Mouse (Mus musculus): Measurements from ENCODE around the gene Ten1. TPM values are rescaled to one million over a fixed set of nuclear protein-coding genes. Genes with fewer than 3 reads are reported as not detected.

Gene Ten1
- polyA plus RNA-seq, 1 experiment from 2014 or later: 91.7 TPM

DNA sequence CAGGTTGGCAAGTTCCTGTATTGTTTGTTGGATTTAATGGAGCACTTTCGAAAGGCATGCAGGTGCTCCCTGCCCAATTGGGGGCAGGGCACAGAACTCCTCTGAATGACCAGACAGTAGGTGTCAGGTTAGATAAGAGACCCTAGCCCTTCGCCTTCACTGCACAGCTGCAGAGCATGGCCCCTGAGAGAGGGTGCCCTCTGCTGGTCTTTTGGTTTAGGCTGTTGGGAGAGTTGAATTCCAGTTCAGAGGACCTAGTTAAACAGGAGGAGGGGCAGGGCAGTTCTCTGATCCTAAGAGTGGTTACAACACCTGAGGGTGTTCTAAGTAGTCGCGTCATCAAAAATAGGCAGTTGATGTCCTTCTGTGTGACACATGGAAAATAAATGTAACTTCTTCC is 21.2 kb downstream of the Ten1 start:
- H3K27me3 ChIP-seq: peaks cover 48% of the 10 kb centered on the region
- WGBS: 23% methylated on average over 4 of the region's 4 CpGs
- H3K9ac ChIP-seq: no peak overlapping the region
- H3K36me3 ChIP-seq: no peaks in the 10 kb centered on the region
- peaks cover 25% of the 10 kb centered on the region for H3K4me1 ChIP-seq (replicated peaks)
- H3K4me2 ChIP-seq: no peak overlapping the region
- H3K4me3 ChIP-seq: no peak overlapping the region
- no peaks in the 10 kb centered on the region for H3K9me3 ChIP-seq
- ATAC-seq (ENCODE audit: low FRiP score): no peak
- no peak overlapping the region for H3K27ac ChIP-seq

DNA sequence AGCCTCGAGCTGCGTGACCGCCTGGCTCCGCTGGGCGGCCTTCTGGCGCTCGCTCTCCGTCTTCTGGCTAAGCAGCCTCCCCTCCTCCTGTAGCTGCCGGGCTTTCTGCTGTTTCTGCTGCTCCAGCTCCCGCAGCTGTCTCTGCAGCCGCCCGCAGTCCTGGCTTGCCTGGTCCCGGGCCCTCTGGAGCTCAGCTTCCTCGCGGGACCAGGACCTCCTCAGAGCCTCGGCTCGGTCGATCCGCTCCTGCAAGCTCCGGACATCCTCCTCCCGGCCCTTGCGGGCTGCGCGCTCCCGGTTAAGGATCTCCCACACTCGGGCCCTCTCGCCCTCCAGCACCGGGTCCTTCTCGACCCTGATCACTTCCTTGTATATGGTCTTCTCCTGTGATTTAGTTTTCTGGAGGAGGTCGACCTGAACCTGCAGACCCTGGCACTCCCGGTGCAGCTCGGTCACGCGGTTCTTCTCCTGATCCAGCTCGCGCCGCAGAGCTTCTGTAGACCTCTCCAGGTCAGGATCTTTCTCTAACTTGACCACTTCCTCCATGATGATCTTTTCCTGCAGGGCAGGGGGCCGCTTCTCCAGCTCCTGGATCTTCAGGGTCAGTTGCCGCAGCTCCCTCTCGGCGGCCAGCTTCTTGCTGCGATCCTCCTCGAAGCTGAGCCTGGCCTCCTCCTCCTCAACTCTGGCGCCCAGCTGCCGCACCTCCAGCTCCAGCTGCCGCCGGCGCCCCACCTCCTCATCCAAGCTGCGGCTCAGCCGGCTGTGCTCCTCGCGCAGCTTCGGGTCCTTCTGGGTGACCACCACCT is 23.5 kb downstream of the Ten1 start:
- 10% methylated on average over 53 of the region's 53 CpGs for WGBS
- H3K4me1 ChIP-seq (replicated peaks): peaks cover 25% of the 10 kb centered on the region
- no peak for ATAC-seq (ENCODE audit: low FRiP score)
- no peak overlapping the region for H3K27ac ChIP-seq
- peak overlapping the region; percentile 46; the same call in 1 of the 2 replicates for H3K9ac ChIP-seq
- H3K36me3 ChIP-seq: no peaks in the 10 kb centered on the region
- no peaks in the 10 kb centered on the region for H3K9me3 ChIP-seq
- H3K4me2 ChIP-seq: peak overlapping the region; percentile 43
- H3K27me3 ChIP-seq: peaks cover 55% of the 10 kb centered on the region
- peak overlapping the region; percentile 30 for H3K4me3 ChIP-seq

GRCm38 (mm10) chr11:116222740-116223059 is 24.0 kb downstream of the Ten1 start:
- peaks cover 55% of the 10 kb centered on the region for H3K27me3 ChIP-seq
- no peaks in the 10 kb centered on the region for H3K36me3 ChIP-seq
- peak overlapping the region; percentile 43 for H3K4me2 ChIP-seq
- WGBS: 16% methylated on average over 23 of the region's 23 CpGs
- peak overlapping the region; percentile 30 for H3K4me3 ChIP-seq
- H3K9ac ChIP-seq: 0 out of 2 replicates have a peak overlapping the region, but pooled peaks have one; percentile 46
- no peak for ATAC-seq (ENCODE audit: low FRiP score)
- H3K9me3 ChIP-seq: no peaks in the 10 kb centered on the region
- no peak overlapping the region for H3K27ac ChIP-seq
- peaks cover 25% of the 10 kb centered on the region for H3K4me1 ChIP-seq (replicated peaks)

DNA sequence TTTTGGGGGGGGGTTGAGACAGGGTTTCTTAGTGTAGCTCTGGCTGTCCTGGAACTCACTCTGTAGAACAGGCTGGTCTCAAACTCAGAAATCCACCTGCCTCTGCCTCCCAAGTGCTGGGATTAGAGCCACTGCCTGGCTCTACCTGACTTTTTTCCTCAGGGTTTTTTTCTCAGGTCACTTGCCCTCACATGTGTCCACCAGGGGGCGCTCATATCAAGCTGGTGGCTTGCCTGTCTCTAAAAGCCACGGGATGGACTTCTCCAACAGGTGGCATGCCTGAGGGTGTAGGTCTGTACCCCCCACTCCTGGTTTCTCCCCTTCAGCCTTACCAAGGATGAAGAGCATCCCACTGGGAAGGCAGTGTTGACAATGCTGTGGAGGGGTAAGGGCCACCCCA is 27.8 kb downstream of the Ten1 start:
- Histone ChIP-seq H3K9ac (no peak overlapping the region), H3K27me3 (peaks cover 47% of the 10 kb centered on the region), H3K4me2 (no peak overlapping the region), H3K36me3 (no peaks in the 10 kb centered on the region), H3K27ac (no peak overlapping the region), H3K9me3 (no peaks in the 10 kb centered on the region), H3K4me3 (no peak overlapping the region), H3K4me1 (replicated peaks) (peaks cover 10% of the 10 kb centered on the region)
- ATAC-seq (ENCODE audit: low FRiP score): no peak
- WGBS: 5% methylated on average over 2 of the region's 2 CpGs

- H3K4me2 ChIP-seq: no peak overlapping the region
- no peak overlapping the region for H3K4me3 ChIP-seq
- no peaks in the 10 kb centered on the region for H3K36me3 ChIP-seq
- no peak overlapping the region for H3K27ac ChIP-seq
- H3K27me3 ChIP-seq: peaks cover 38% of the 10 kb centered on the region
- H3K9me3 ChIP-seq: no peaks in the 10 kb centered on the region
- 0 out of 2 replicates have a peak, but pooled peaks cover 5% of the 10 kb centered on the region for H3K4me1 ChIP-seq (replicated peaks)
- no peak for ATAC-seq (ENCODE audit: low FRiP score)
- 74% methylated on average over 4 of the region's 4 CpGs for WGBS
- H3K9ac ChIP-seq: 0 out of 2 replicates have a peak overlapping the region, but pooled peaks have one; percentile 29
Observed at GRCm38 (mm10) chr11:116228699-116229098, 30.0 kb downstream of the Ten1 start.

- Histone ChIP-seq H3K27ac (no peak overlapping the region), H3K36me3 (no peaks in the 10 kb centered on the region), H3K9ac (peak overlapping the region; percentile 36; the same call in 1 of the 2 replicates), H3K4me2 (peak overlapping the region; percentile 17; the same call in 1 of the 2 replicates), H3K9me3 (no peaks in the 10 kb centered on the region), H3K4me3 (no peak overlapping the region), H3K27me3 (peaks cover 44% of the 10 kb centered on the region), H3K4me1 (replicated peaks) (0 out of 2 replicates have a peak, but pooled peaks cover 5% of the 10 kb centered on the region)
- no peak for ATAC-seq (ENCODE audit: low FRiP score)
- 26% methylated on average over 17 of the region's 17 CpGs for WGBS
Observed at GRCm38 (mm10) chr11:116232427-116232826, 33.8 kb downstream of the Ten1 start.

GRCm38 (mm10) chr11:116234901-116235300 is 36.2 kb downstream of the Ten1 start:
- Histone ChIP-seq H3K4me3 (no peak overlapping the region), H3K9me3 (no peaks in the 10 kb centered on the region), H3K27me3 (peaks cover 54% of the 10 kb centered on the region), H3K4me2 (no peak overlapping the region), H3K4me1 (replicated peaks) (peaks cover 18% of the 10 kb centered on the region), H3K9ac (no peak overlapping the region), H3K27ac (no peak overlapping the region), H3K36me3 (no peaks in the 10 kb centered on the region)
- ATAC-seq (ENCODE audit: low FRiP score): no peak
- WGBS: 83% methylated on average over 8 of the region's 8 CpGs

DNA sequence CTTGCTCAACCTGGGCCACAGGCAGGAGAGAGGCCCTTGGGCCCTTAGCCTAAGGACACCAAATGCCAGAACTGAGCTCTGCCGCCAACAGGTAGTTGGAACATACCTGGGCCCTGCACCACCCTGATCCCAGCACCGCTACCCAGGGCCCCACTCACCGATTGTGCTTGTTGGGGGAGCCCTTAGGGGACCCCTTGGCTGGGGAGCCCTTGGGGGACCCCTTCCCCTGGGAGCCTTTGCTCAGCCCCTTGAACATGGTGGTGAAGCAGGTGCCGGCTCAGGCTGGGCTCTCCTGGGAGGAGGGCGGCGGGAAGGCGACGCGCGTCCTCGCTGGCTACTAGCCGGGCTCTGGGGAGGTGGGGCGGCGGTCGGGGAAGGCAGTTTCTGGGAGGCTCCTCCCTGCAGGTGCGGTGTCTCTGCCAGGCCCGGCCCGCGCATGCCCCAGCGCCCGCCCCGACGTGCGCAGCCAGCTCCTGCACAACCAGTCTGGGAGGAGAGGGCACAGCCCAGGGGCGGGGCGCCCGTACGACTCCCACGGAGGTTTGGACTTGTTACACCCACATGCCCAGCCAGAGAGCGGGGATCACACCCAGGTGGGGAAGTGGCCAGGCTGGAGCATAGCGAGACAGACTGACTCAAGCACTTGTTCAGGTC is 39.2 kb downstream of the Ten1 start, which contains the start of gene Evpl:
Evpl (minus strand) TSS at position 336 of the 654 bp plus-strand sequence.
- ATAC-seq (ENCODE audit: low FRiP score): no peak
- WGBS: 14% methylated on average over 27 of the region's 31 CpGs
- Histone ChIP-seq H3K4me1 (replicated peaks) (peaks cover 23% of the 10 kb centered on the region), H3K27me3 (peaks cover 47% of the 10 kb centered on the region), H3K9ac (0 out of 2 replicates have a peak within 1 kb of the TSS, but pooled peaks have one; percentile 24), H3K4me3 (no peak within 1 kb of the TSS), H3K27ac (no peak within 1 kb of the TSS), H3K4me2 (peak within 1 kb of the TSS; percentile 3; the same call in 1 of the 2 replicates), H3K9me3 (no peaks in the 10 kb centered on the region), H3K36me3 (peaks cover 6% of the 10 kb centered on the region; the same call in 1 of the 2 replicates)

GRCm38 (mm10) chr11:116239797-116240196 is 41.1 kb downstream of the Ten1 start:
- peaks cover 25% of the 10 kb centered on the region for H3K36me3 ChIP-seq
- no peaks in the 10 kb centered on the region for H3K9me3 ChIP-seq
- peaks cover 23% of the 10 kb centered on the region for H3K4me1 ChIP-seq (replicated peaks)
- peaks cover 32% of the 10 kb centered on the region for H3K27me3 ChIP-seq
- H3K4me2 ChIP-seq: no peak overlapping the region
- H3K4me3 ChIP-seq: no peak overlapping the region
- ATAC-seq (ENCODE audit: low FRiP score): no peak
- peak overlapping the region; percentile 53; the same call in 1 of the 2 replicates for H3K9ac ChIP-seq
- 26% methylated on average over 7 of the region's 7 CpGs for WGBS
- H3K27ac ChIP-seq: peak overlapping the region; percentile 19; the same call in 1 of the 2 replicates

- H3K9me3 ChIP-seq: no peaks in the 10 kb centered on the region
- no peak overlapping the region for H3K27ac ChIP-seq
- H3K27me3 ChIP-seq: peaks cover 21% of the 10 kb centered on the region
- H3K9ac ChIP-seq: 0 out of 2 replicates have a peak overlapping the region, but pooled peaks have one; percentile 2
- no peak overlapping the region for H3K4me2 ChIP-seq
- peaks cover 45% of the 10 kb centered on the region for H3K36me3 ChIP-seq
- ATAC-seq (ENCODE audit: low FRiP score): no peak
- 39% methylated on average over 12 of the region's 12 CpGs for WGBS
- H3K4me3 ChIP-seq: no peak overlapping the region
- peaks cover 23% of the 10 kb centered on the region for H3K4me1 ChIP-seq (replicated peaks)
Observed at GRCm38 (mm10) chr11:116241744-116242235, 43.1 kb downstream of the Ten1 start.

GRCm38 (mm10) chr11:116244580-116244979 is 45.9 kb downstream of the Ten1 start:
- Histone ChIP-seq H3K4me3 (no peak overlapping the region), H3K27me3 (no peaks in the 10 kb centered on the region), H3K9ac (no peak overlapping the region), H3K9me3 (no peaks in the 10 kb centered on the region), H3K27ac (no peak overlapping the region), H3K4me1 (replicated peaks) (peaks cover 13% of the 10 kb centered on the region), H3K4me2 (no peak overlapping the region), H3K36me3 (peaks cover 73% of the 10 kb centered on the region)
- WGBS: 90% methylated on average over 8 of the region's 8 CpGs
- ATAC-seq (ENCODE audit: low FRiP score): no peak

GRCm38 (mm10) chr11:116245616-116246015 is 47.0 kb downstream of the Ten1 start:
- Histone ChIP-seq H3K27me3 (no peaks in the 10 kb centered on the region), H3K9me3 (no peaks in the 10 kb centered on the region), H3K27ac (no peak overlapping the region), H3K4me2 (no peak overlapping the region), H3K4me1 (replicated peaks) (peaks cover 9% of the 10 kb centered on the region), H3K36me3 (peaks cover 83% of the 10 kb centered on the region), H3K9ac (no peak overlapping the region), H3K4me3 (no peak overlapping the region)
- 83% methylated on average over 6 of the region's 6 CpGs for WGBS
- ATAC-seq (ENCODE audit: low FRiP score): no peak

All from hindbrain, embryonic 13.5 days (tissue).